8 mouse cellular contexts compared by ENCODE assay signal in genomic region chr8:69936050-69936794, GRCm38 (mm10). TPM values are rescaled to one million over a fixed set of nuclear protein-coding genes. Genes with fewer than 3 reads are reported as not detected.
A peak's percentile ranks its signal among the peaks of the same experiment; 100 is the strongest.
DNase-seq lines count a peak whose midpoint lies in the region; ATAC-seq and TF ChIP-seq lines count a peak whose summit lies in the region.

No protein-coding gene starts in this region.

- no peak overlapping the region for H3K4me2 ChIP-seq in hindbrain, embryonic 15.5 days
- H3K4me2 ChIP-seq in liver, embryonic 14.5 days (ENCODE audit: low read depth) = no peak overlapping the region
- no peak overlapping the region for H3K4me2 ChIP-seq in neural tube, embryonic 14.5 days (ENCODE audit: low read depth, low read length)

- peak; percentile 96 for DNase-seq in heart, adult 11 months
- no peak for DNase-seq in heart, postnatal 25 days (ENCODE audit: low spot score)
- peak; percentile 32 for DNase-seq in forebrain, embryonic 10.5 days (ENCODE audit: extremely low spot score, low spot score)
- peak in 2 of 3 experiments; percentile 19 to 37 for DNase-seq in liver, embryonic 14.5 days (ENCODE audit: low read depth in 3 of 3, low spot score in 3 of 3)
- no peak for DNase-seq in adrenal gland, postnatal 36 days
- DNase-seq in adrenal gland, adult 2 months = no peak

- H3K9ac ChIP-seq in hindbrain, embryonic 15.5 days = no peak overlapping the region
- H3K9ac ChIP-seq in liver, embryonic 14.5 days (replicated peaks) = no peak overlapping the region
- no peak overlapping the region for H3K9ac ChIP-seq in neural tube, embryonic 14.5 days (replicated peaks; ENCODE audit: low read depth, low read length)

- no peaks in the 10 kb centered on the region for H3K27me3 ChIP-seq in forebrain, embryonic 10.5 days (ENCODE audit: poor library complexity, severe bottlenecking)
- no peaks in the 10 kb centered on the region for H3K27me3 ChIP-seq in hindbrain, embryonic 15.5 days
- H3K27me3 ChIP-seq in liver, embryonic 14.5 days (ENCODE audit: control insufficient read depth, insufficient read depth, low read length) = no peaks in the 10 kb centered on the region
- H3K27me3 ChIP-seq in neural tube, embryonic 14.5 days (ENCODE audit: control insufficient read depth, insufficient read depth, low read length) = no peaks in the 10 kb centered on the region

- peaks cover 82% of the 10 kb centered on the region for H3K36me3 ChIP-seq in forebrain, embryonic 10.5 days (replicated peaks)
- H3K36me3 ChIP-seq in hindbrain, embryonic 15.5 days = 0 out of 2 replicates have a peak, but pooled peaks cover 2% of the 10 kb centered on the region
- H3K36me3 ChIP-seq in liver, embryonic 14.5 days (replicated peaks; ENCODE audit: control insufficient read depth, insufficient read depth, low read depth) = peaks cover 20% of the 10 kb centered on the region
- no peaks in the 10 kb centered on the region for H3K36me3 ChIP-seq in neural tube, embryonic 14.5 days (ENCODE audit: control insufficient read depth, insufficient read depth, low read length)

- peaks cover 43% of the 10 kb centered on the region for H3K4me1 ChIP-seq in forebrain, embryonic 10.5 days
- peaks cover 3% of the 10 kb centered on the region; the same call in 1 of the 2 replicates for H3K4me1 ChIP-seq in hindbrain, embryonic 15.5 days (replicated peaks)
- peaks cover 0 to 38% of the 10 kb centered on the region in 2 experiments; a peak in 3 of 4 replicates for H3K4me1 ChIP-seq in liver, embryonic 14.5 days (replicated peaks; ENCODE audit: control insufficient read depth in 2 of 2, insufficient read depth in 2 of 2, low read length in 1 of 2)
- no peaks in the 10 kb centered on the region for H3K4me1 ChIP-seq in neural tube, embryonic 14.5 days (ENCODE audit: control insufficient read depth, insufficient read depth, low read length)

- TF ChIP-seq EP300 in liver, embryonic 14.5 days (IDR thresholded peaks at IDR 0.05; ENCODE audit: low read depth) = no peak

- intact Hi-C loops in heart, postnatal 25 days (cut with DNase I) = loop anchor here (5.0 kb wide), 1 partner anchor 36 kb away; no protein-coding TSS in a partner anchor

- TF ChIP-seq CTCF in liver, embryonic 14.5 days (IDR thresholded peaks at IDR 0.05; ENCODE audit: low read depth) = no peak

- ATAC-seq in hindbrain, embryonic 15.5 days (ENCODE audit: low FRiP score, low read depth) = peak; percentile 68
- peak; percentile 49 for ATAC-seq in liver, embryonic 14.5 days (ENCODE audit: insufficient read depth)
- peak; percentile 76; the same call in 1 of the 2 replicates for ATAC-seq in neural tube, embryonic 14.5 days (ENCODE audit: low read depth)

- no peaks in the 10 kb centered on the region for H3K9me3 ChIP-seq in forebrain, embryonic 10.5 days
- H3K9me3 ChIP-seq in hindbrain, embryonic 15.5 days = no peaks in the 10 kb centered on the region
- H3K9me3 ChIP-seq in liver, embryonic 14.5 days (ENCODE audit: control insufficient read depth, low read length) = no peaks in the 10 kb centered on the region
- H3K9me3 ChIP-seq in neural tube, embryonic 14.5 days (ENCODE audit: control insufficient read depth, low read length) = no peaks in the 10 kb centered on the region

- WGBS in forebrain, embryonic 10.5 days = 78% methylated on average over 7 of the region's 7 CpGs
- WGBS in hindbrain, embryonic 15.5 days = 67% methylated on average over 7 of the region's 7 CpGs
- WGBS in liver, embryonic 14.5 days (ENCODE audit: insufficient replicate concordance) = 68% methylated on average over 7 of the region's 7 CpGs
- 72% methylated on average over 7 of the region's 7 CpGs for WGBS in neural tube, embryonic 14.5 days

- peak overlapping the region; percentile 77 for H3K27ac ChIP-seq in forebrain, embryonic 10.5 days
- peak overlapping the region; percentile 26; the same call in 1 of the 2 replicates for H3K27ac ChIP-seq in hindbrain, embryonic 15.5 days (replicated peaks)
- no peak overlapping the region; the same call in 1 of the 2 replicates for H3K27ac ChIP-seq in liver, embryonic 14.5 days
- H3K27ac ChIP-seq in neural tube, embryonic 14.5 days (ENCODE audit: low read depth, low read length) = peak overlapping the region; percentile 39

- H3K4me3 ChIP-seq in forebrain, embryonic 10.5 days = no peak overlapping the region
- H3K4me3 ChIP-seq in hindbrain, embryonic 15.5 days = no peak overlapping the region
- no peak overlapping the region for H3K4me3 ChIP-seq in liver, embryonic 14.5 days (ENCODE audit: insufficient read depth in 1 of 2, low read depth in 2 of 2, low read length in 2 of 2)
- no peak overlapping the region for H3K4me3 ChIP-seq in neural tube, embryonic 14.5 days (ENCODE audit: low read depth, low read length)

RNA-seq across cellular contexts. Expression of gene Yjefn3, which starts 33.7 kb away (rescaled TPM):
- total RNA-seq in heart, postnatal 25 days (2021) = 10 to 100 TPM in 1 of 2 experiments, 1 to 10 TPM in 1; 9.6 to 14.8 TPM
- 3.8 and 5.1 TPM in 2 replicates for polyA plus RNA-seq in forebrain, embryonic 10.5 days (2016; fragmentation: Nextera tagmentation; extraction: Ambion mirVana)
- 10.1 and 13.8 TPM in 2 replicates for polyA plus RNA-seq in hindbrain, embryonic 15.5 days (2015; fragmentation: Nextera tagmentation; extraction: Ambion mirVana)
- 0.30 and 0.36 TPM in 2 replicates for polyA plus RNA-seq in liver, embryonic 14.5 days (2012; rRNA removed)
- polyA plus RNA-seq in liver, embryonic 14.5 days (2014; fragmentation: Nextera tagmentation; extraction: Ambion mirVana) = 0.77 and 0.79 TPM in 2 replicates
- 11.5 and 12.3 TPM in 2 replicates for polyA plus RNA-seq in neural tube, embryonic 14.5 days (2014; fragmentation: Nextera tagmentation; extraction: Ambion mirVana)
- 1 to 10 TPM; 1.9 to 2.7 TPM for total RNA-seq in adrenal gland, postnatal 36 days (2021)
- total RNA-seq in adrenal gland, adult 2 months (2021) = 1 to 10 TPM; 1.9 to 4.2 TPM
- polyA plus RNA-seq in adrenal gland, adult 2 months (2012; rRNA removed) = 6.6 and 10.8 TPM in 2 replicates

RNA-seq across cellular contexts. Expression of gene Ndufa13, which starts 33.9 kb away (rescaled TPM):
- 100 to 1,000 TPM; 446 to 456 TPM for total RNA-seq in heart, postnatal 25 days (2021)
- polyA plus RNA-seq in forebrain, embryonic 10.5 days (2016; fragmentation: Nextera tagmentation; extraction: Ambion mirVana) = 165 and 170 TPM in 2 replicates
- 196 and 197 TPM in 2 replicates for polyA plus RNA-seq in hindbrain, embryonic 15.5 days (2015; fragmentation: Nextera tagmentation; extraction: Ambion mirVana)
- 26.2 and 44.8 TPM in 2 replicates for polyA plus RNA-seq in liver, embryonic 14.5 days (2012; rRNA removed)
- polyA plus RNA-seq in liver, embryonic 14.5 days (2014; fragmentation: Nextera tagmentation; extraction: Ambion mirVana) = 109 and 113 TPM in 2 replicates
- polyA plus RNA-seq in neural tube, embryonic 14.5 days (2014; fragmentation: Nextera tagmentation; extraction: Ambion mirVana) = 176 and 194 TPM in 2 replicates
- total RNA-seq in adrenal gland, postnatal 36 days (2021) = 100 to 1,000 TPM; 166 to 176 TPM
- 100 to 1,000 TPM; 160 to 215 TPM for total RNA-seq in adrenal gland, adult 2 months (2021)
- 83.3 and 99.4 TPM in 2 replicates for polyA plus RNA-seq in adrenal gland, adult 2 months (2012; rRNA removed)

RNA-seq across cellular contexts. Expression of gene Tssk6, which starts 34.2 kb away (rescaled TPM):
- under 1 TPM in 1 of 2 experiments, not detected in 1; 0.20 TPM for total RNA-seq in heart, postnatal 25 days (2021)
- 5.1 and 5.3 TPM in 2 replicates for polyA plus RNA-seq in forebrain, embryonic 10.5 days (2016; fragmentation: Nextera tagmentation; extraction: Ambion mirVana)
- 3.5 and 4.3 TPM in 2 replicates for polyA plus RNA-seq in hindbrain, embryonic 15.5 days (2015; fragmentation: Nextera tagmentation; extraction: Ambion mirVana)
- polyA plus RNA-seq in liver, embryonic 14.5 days (2012; rRNA removed) = 0.41 and 0.50 TPM in 2 replicates
- polyA plus RNA-seq in liver, embryonic 14.5 days (2014; fragmentation: Nextera tagmentation; extraction: Ambion mirVana) = 1.7 and 1.9 TPM in 2 replicates
- 4.1 and 4.3 TPM in 2 replicates for polyA plus RNA-seq in neural tube, embryonic 14.5 days (2014; fragmentation: Nextera tagmentation; extraction: Ambion mirVana)
- under 1 TPM; 0.53 to 0.56 TPM for total RNA-seq in adrenal gland, postnatal 36 days (2021)
- under 1 TPM; 0.35 to 0.66 TPM for total RNA-seq in adrenal gland, adult 2 months (2021)
- polyA plus RNA-seq in adrenal gland, adult 2 months (2012; rRNA removed) = 1.3 and 2.0 TPM in 2 replicates

RNA-seq across cellular contexts. Expression of gene Cilp2, which starts 48.7 kb away (rescaled TPM):
- 1 to 10 TPM; 2.8 to 2.9 TPM for total RNA-seq in heart, postnatal 25 days (2021)
- 0.36 and 0.53 TPM in 2 replicates for polyA plus RNA-seq in forebrain, embryonic 10.5 days (2016; fragmentation: Nextera tagmentation; extraction: Ambion mirVana)
- polyA plus RNA-seq in hindbrain, embryonic 15.5 days (2015; fragmentation: Nextera tagmentation; extraction: Ambion mirVana) = 6.7 and 6.9 TPM in 2 replicates
- polyA plus RNA-seq in liver, embryonic 14.5 days (2012; rRNA removed) = 0.03 and 0.04 TPM in 2 replicates
- 0.03 TPM in 1 of 2 replicates, not detected in the other for polyA plus RNA-seq in liver, embryonic 14.5 days (2014; fragmentation: Nextera tagmentation; extraction: Ambion mirVana)
- 3.5 and 4.3 TPM in 2 replicates for polyA plus RNA-seq in neural tube, embryonic 14.5 days (2014; fragmentation: Nextera tagmentation; extraction: Ambion mirVana)
- under 1 TPM in 1 of 2 experiments, not detected in 1; 0.10 TPM for total RNA-seq in adrenal gland, postnatal 36 days (2021)
- total RNA-seq in adrenal gland, adult 2 months (2021) = under 1 TPM; 0.07 to 0.09 TPM
- polyA plus RNA-seq in adrenal gland, adult 2 months (2012; rRNA removed) = 0.39 and 1.1 TPM in 2 replicates

RNA-seq across cellular contexts. Expression of gene Gatad2a, which starts 60.0 kb away (rescaled TPM):
- 10 to 100 TPM; 34.3 to 35.6 TPM for total RNA-seq in heart, postnatal 25 days (2021)
- polyA plus RNA-seq in forebrain, embryonic 10.5 days (2016; fragmentation: Nextera tagmentation; extraction: Ambion mirVana) = 51.7 and 57.1 TPM in 2 replicates
- 31.7 and 33.1 TPM in 2 replicates for polyA plus RNA-seq in hindbrain, embryonic 15.5 days (2015; fragmentation: Nextera tagmentation; extraction: Ambion mirVana)
- 18.3 and 19.2 TPM in 2 replicates for polyA plus RNA-seq in liver, embryonic 14.5 days (2012; rRNA removed)
- 22.7 and 32.9 TPM in 2 replicates for polyA plus RNA-seq in liver, embryonic 14.5 days (2014; fragmentation: Nextera tagmentation; extraction: Ambion mirVana)
- 20.9 and 27.5 TPM in 2 replicates for polyA plus RNA-seq in neural tube, embryonic 14.5 days (2014; fragmentation: Nextera tagmentation; extraction: Ambion mirVana)
- 10 to 100 TPM; 93.2 to 94.3 TPM for total RNA-seq in adrenal gland, postnatal 36 days (2021)
- 100 to 1,000 TPM; 102 to 116 TPM for total RNA-seq in adrenal gland, adult 2 months (2021)
- 92.3 and 105 TPM in 2 replicates for polyA plus RNA-seq in adrenal gland, adult 2 months (2012; rRNA removed)

Comparison
In these comparisons a context has a peak if more than half of its experiments do, and no peak if none do; other contexts are left out.
1. DNase-seq: peak in heart, adult 11 months (single experiment), forebrain, embryonic 10.5 days (single experiment) and liver, embryonic 14.5 days (2 of 3); none in heart, postnatal 25 days (single experiment), adrenal gland, postnatal 36 days (0 of 2) and adrenal gland, adult 2 months (single experiment).
2. Peak in every context shown above with its lines, with median percentiles within 50 percentile points of each other: ATAC-seq.